Mouse (Mus musculus) embryonic facial prominence, embryonic 14.5 days (tissue): Measurements from ENCODE around the gene Nrbp1. TPM values are rescaled to one million over a fixed set of nuclear protein-coding genes. Genes with fewer than 3 reads are reported as not detected.

Experiments
- ATAC-seq: fragments of 200-750 bp; cut with Nextera tagmentation; 2 replicates; pipeline ENCODE4 v1.8.0; 2017; ENCODE audit warnings: low read depth, moderate number of reproducible peaks, moderate TSS enrichment
- DNase-seq: peaks from one replicate; pipeline ENCODE4 v3.0.0-alpha.2; 2015; ENCODE audit warnings: low spot score
- H3K27ac ChIP-seq: fragments of 300-500 bp; sonication (generic); replicated peaks from 2 replicates; pipeline ENCODE4 v1.5.1; 2014; ENCODE audit warnings: low read depth, mild to moderate bottlenecking, low read length, moderate library complexity
- H3K27me3 ChIP-seq: fragments of 300-500 bp; sonication (generic); replicated peaks from 2 replicates; pipeline ENCODE4 v1.6.1; 2014; ENCODE audit warnings: low read length; ENCODE audit not compliant: control insufficient read depth, insufficient read depth
- H3K36me3 ChIP-seq: fragments of 300-500 bp; sonication (generic); 2 replicates; pipeline ENCODE4 v1.6.1; 2014; ENCODE audit warnings: low read length, mixed read lengths; ENCODE audit not compliant: control insufficient read depth, insufficient read depth
- H3K4me1 ChIP-seq: fragments of 300-500 bp; sonication (generic); 2 replicates; pipeline ENCODE4 v1.6.1; 2014; ENCODE audit warnings: antibody characterized with exemption, low read length; ENCODE audit not compliant: control insufficient read depth, insufficient read depth
- H3K4me2 ChIP-seq: fragments of 300-500 bp; sonication (generic); 2 replicates; pipeline ENCODE4 v1.6.1; 2014; ENCODE audit warnings: low read depth, mild to moderate bottlenecking, low read length, moderate library complexity, mixed read lengths
- H3K4me3 ChIP-seq: fragments of 300-500 bp; sonication (generic); 2 replicates; pipeline ENCODE4 v1.5.1; 2014; ENCODE audit warnings: low read depth, mild to moderate bottlenecking, low read length
- H3K9ac ChIP-seq: fragments of 300-500 bp; sonication (generic); 2 replicates; pipeline ENCODE4 v1.6.1; 2014; ENCODE audit warnings: low read depth, mild to moderate bottlenecking, low read length, moderate library complexity, mixed read lengths
- H3K9me3 ChIP-seq: fragments of 300-500 bp; sonication (generic); 2 replicates; pipeline ENCODE4 v1.6.1; 2016; ENCODE audit warnings: low read length; ENCODE audit not compliant: control insufficient read depth
- WGBS: fragments of 180-500 bp; shearing (Covaris S2); extraction: QIAGEN DNeasy Blood & Tissue Kit; methylation state at CpG from one replicate; pipeline ENCODE4 v1.1.7; 2014; 5-methylcytosine and 5-hydroxymethylcytosine counted together
- polyA plus RNA-seq: library from polyadenylated mRNA; unstranded; fragments of >200 nt; fragmentation: Nextera tagmentation; extraction: Ambion mirVana; gene quantifications from 2 replicates; pipeline ENCODE4 v1.2.1, GENCODE M21; 2014

Gene Nrbp1
- polyA plus RNA-seq, 1 experiment from 2014 or later, result 157 TPM

DNA sequence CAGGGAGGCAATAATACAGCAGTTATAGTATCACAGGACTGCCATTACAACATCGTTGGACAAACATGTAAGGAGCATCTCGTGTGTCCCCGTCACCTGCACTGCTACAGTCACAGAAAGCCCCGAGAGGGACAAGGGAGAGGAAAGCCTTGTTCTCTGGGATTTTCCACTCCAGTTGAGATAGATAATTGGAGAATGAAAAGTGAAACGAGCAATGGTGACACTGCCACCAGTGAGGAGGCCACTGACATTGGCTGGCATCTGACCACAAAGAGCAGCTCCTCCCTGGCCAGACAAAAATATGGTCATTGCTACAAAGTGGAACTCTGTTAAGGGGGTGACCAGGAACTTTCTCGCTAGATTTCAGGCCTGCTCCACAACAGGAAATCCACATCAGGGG is 27.0 kb downstream of the Nrbp1 start:
- 83% methylated on average over 6 of the region's 6 CpGs for WGBS
- no peak overlapping the region for H3K27ac ChIP-seq
- H3K4me2 ChIP-seq, result no peak overlapping the region
- ATAC-seq (no peak), DNase-seq (no peak)
- H3K9ac ChIP-seq, result no peak overlapping the region
- peaks cover 94% of the 10 kb centered on the region for H3K36me3 ChIP-seq
- H3K27me3 ChIP-seq, result no peaks in the 10 kb centered on the region
- H3K4me1 ChIP-seq, result no peaks in the 10 kb centered on the region
- H3K9me3 ChIP-seq, result no peaks in the 10 kb centered on the region
- no peak overlapping the region for H3K4me3 ChIP-seq

DNA sequence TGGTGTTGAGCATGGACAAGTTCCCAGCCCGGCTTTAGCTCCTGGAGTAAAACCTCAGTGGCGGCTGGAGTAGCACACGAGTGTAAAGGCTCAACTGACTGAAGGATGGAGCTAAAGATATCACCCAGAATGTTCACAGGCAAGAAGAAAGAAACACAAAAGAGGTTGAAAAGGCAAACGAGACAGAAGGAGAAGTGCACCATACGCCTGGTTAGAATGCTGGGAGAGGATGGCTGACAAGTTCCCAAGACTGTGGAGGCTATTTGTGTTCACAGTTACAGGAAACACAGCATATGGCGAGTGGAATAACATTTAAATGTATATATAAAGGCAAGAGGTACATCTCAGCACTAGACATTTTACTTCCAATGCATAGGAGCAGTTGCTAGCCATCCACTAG is 32.4 kb downstream of the Nrbp1 start:
- no peak overlapping the region for H3K4me2 ChIP-seq
- DNase-seq (no peak), ATAC-seq (no peak)
- no peak overlapping the region for H3K9ac ChIP-seq
- no peak overlapping the region for H3K27ac ChIP-seq
- WGBS, result 87% methylated on average over 6 of the region's 6 CpGs
- peaks cover 85% of the 10 kb centered on the region for H3K36me3 ChIP-seq
- no peak overlapping the region for H3K4me3 ChIP-seq
- no peaks in the 10 kb centered on the region for H3K9me3 ChIP-seq
- no peaks in the 10 kb centered on the region for H3K4me1 ChIP-seq
- no peaks in the 10 kb centered on the region for H3K27me3 ChIP-seq

DNA sequence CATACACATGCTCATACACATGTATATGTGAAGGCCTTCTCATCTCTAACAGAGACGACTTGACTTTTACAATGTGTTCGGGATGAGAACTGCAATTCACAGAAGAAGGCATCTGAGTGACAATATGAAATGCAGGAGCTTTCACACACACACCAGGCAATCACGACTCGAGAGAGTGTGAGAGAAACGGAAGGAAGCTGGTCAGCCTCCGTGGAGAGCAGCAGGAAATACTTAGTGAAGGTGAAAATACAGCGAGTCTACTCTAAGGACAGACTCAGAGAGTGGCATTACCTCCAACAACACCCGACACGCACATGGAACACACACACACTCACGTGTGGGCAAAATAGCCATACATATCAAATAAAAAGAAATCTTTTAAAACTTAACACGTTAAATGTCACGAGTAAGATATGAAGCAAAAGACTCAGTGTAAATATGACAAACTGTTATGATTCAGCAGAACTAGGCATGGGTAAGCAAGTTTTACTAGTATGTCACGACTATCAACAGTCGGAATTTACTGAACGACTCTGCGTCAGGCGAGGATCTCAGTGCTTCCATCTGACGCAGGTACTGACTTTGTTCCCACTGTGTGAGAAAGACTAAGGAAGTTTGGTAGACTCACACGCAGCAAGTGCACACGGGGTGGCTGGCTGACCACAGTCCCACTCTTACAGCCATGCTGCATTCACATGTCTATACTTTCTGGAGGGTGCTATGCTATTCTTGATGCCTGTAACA is 38.8 kb downstream of the Nrbp1 start:
- Histone ChIP-seq H3K9me3 (no peaks in the 10 kb centered on the region), H3K36me3 (peaks cover 97% of the 10 kb centered on the region), H3K4me2 (no peak overlapping the region), H3K9ac (no peak overlapping the region), H3K4me1 (no peaks in the 10 kb centered on the region), H3K4me3 (no peak overlapping the region), H3K27ac (no peak overlapping the region), H3K27me3 (no peaks in the 10 kb centered on the region)
- 84% methylated on average over 20 of the region's 20 CpGs for WGBS
- DNase-seq (no peak), ATAC-seq (no peak)

DNA sequence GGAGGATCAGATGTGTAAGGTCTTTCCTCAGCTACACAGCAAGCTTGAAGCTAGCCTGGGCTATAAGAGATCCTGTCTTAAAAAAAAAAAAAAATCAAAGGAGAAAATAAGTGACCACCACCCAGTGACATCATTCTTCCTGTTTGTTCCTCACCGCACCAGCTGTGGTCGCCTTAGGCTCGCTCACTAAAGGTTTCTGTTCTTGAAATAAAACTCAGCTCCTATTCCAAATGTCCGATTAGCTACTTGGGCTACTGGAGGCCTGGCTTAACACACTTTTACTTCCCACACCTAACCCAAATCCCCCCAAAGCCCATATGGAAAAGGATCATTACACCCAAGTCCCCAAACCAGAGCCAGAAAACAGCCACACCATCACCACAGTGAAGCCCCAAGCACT is 47.6 kb downstream of the Nrbp1 start:
- WGBS, result 78% methylated on average over 4 of the region's 4 CpGs
- no peak for DNase-seq
- 0 out of 2 replicates have a peak, but pooled peaks cover 9% of the 10 kb centered on the region for H3K4me1 ChIP-seq
- H3K4me3 ChIP-seq, result no peak overlapping the region
- ATAC-seq, result no peak
- no peaks in the 10 kb centered on the region for H3K27me3 ChIP-seq
- no peak overlapping the region for H3K27ac ChIP-seq
- H3K9ac ChIP-seq, result no peak overlapping the region
- H3K36me3 ChIP-seq, result peaks cover 53% of the 10 kb centered on the region
- H3K9me3 ChIP-seq, result no peaks in the 10 kb centered on the region
- H3K4me2 ChIP-seq, result no peak overlapping the region

DNA sequence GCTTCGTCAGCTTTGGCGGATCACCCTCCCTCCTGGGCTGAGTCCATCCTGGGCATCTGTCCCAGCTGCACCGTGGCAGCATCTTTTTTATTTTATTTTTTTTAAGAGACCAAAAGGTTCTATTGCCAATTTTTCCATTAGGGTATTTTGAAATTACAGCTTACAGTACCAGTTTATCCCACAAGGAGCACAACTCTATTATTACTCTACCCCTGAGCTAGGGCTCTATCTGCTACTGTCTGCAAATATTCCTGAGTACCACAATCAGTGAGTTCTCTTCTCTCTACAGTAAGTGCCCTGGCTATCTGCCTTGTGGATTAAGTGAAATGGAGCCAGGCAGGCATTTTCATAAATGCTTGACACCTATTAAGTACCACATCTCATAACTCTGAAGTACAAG is 48.0 kb downstream of the Nrbp1 start:
- no peak overlapping the region for H3K9ac ChIP-seq
- H3K36me3 ChIP-seq, result peaks cover 53% of the 10 kb centered on the region
- H3K4me2 ChIP-seq, result no peak overlapping the region
- no peaks in the 10 kb centered on the region for H3K9me3 ChIP-seq
- H3K27me3 ChIP-seq, result no peaks in the 10 kb centered on the region
- DNase-seq (peak; percentile 5), ATAC-seq (no peak)
- H3K27ac ChIP-seq, result no peak overlapping the region
- 0 out of 2 replicates have a peak, but pooled peaks cover 9% of the 10 kb centered on the region for H3K4me1 ChIP-seq
- WGBS, result 81% methylated on average over 3 of the region's 3 CpGs
- H3K4me3 ChIP-seq, result no peak overlapping the region

DNA sequence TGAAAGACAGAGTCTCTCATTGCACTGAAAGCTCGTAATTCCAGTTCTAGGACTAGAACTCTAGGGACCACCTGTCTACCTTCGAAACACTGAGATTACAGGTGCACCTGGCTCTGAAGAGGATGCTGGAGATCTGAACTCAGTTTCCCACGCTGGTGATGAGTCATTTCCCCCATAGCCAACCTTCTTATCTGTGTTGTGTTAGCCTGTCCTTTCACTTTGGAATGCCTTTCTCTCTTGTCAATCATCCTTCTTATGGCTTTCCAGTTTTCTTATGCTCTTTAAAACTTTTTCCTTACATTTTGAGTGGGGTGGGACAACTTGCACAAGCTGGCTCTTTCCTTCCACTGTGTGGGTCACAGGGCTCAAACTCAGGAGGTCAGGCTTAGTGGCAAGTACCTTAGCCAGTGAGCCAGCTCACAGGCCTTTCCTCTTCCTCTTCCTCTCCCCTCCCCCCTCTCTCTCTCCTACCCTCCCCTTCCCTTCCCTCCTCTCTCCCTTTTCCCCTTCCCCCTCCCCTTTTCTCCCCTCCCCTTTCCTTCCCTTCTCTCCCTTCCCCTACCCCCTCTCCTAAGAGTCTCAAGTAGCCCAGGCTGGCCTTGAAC is 49.1 kb downstream of the Nrbp1 start:
- Histone ChIP-seq H3K27me3 (no peaks in the 10 kb centered on the region), H3K4me3 (peak overlapping the region; percentile 64), H3K36me3 (peaks cover 49% of the 10 kb centered on the region), H3K9me3 (no peaks in the 10 kb centered on the region), H3K9ac (peak overlapping the region; percentile 68), H3K4me1 (peaks cover 9% of the 10 kb centered on the region; the same call in 1 of the 2 replicates), H3K4me2 (peak overlapping the region; percentile 62), H3K27ac (no peak overlapping the region; the same call in 1 of the 2 replicates)
- ATAC-seq, result no peak
- no peak for DNase-seq
- 75% methylated on average over 3 of the region's 3 CpGs for WGBS

DNA sequence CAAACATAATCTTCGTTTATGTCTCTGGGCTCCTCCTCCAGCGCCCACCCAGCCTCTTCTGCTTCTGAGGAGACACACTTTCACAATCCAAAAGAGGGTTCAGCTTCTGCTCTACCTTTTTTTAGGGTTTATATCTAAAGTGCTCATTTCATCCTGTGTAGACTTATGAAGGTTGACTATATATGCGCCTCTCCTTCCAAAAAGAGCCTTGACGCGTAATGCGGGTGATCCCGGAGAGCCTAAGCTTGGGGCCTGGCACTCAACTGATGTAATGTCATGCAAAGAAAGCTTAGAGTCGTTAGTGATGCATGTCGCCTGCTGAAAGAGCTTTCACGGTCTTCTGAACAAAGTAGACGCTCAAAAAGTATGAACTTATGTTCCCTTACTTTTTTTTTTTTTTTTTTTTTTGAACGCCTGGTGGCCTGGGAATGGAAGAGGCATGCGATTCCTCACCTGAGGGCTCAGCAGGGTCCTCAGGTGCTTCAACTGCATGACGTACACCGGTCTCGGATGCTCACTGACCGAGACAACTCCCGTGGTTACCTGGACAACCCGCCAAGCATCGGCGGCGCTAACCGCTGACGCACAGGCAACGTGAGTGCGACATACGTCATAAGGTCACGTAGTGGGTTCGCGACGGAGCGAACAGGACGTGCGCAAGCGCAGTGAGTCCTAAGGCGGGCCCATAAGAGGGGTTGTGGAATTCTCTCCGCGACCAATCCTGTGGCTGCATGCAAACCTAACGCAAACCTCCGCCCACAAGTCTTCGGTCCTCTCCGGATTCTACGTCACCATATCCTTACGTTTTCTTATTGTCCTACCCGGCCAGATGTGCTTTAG is 50.1 kb downstream of the Nrbp1 start, which contains the start of gene Ift172:
Gene Ift172, minus strand, starts transcription at position 596 of the 840 bp plus-strand sequence.
- peak; percentile 96 for ATAC-seq
- Histone ChIP-seq H3K27me3 (no peaks in the 10 kb centered on the region), H3K36me3 (peaks cover 39% of the 10 kb centered on the region), H3K4me3 (peak within 1 kb of the TSS; percentile 64), H3K4me1 (peaks cover 9% of the 10 kb centered on the region; the same call in 1 of the 2 replicates), H3K4me2 (peak within 1 kb of the TSS; percentile 62), H3K27ac (peak within 1 kb of the TSS; percentile 90), H3K9me3 (no peaks in the 10 kb centered on the region), H3K9ac (peak within 1 kb of the TSS; percentile 68)
- DNase-seq, result peak; percentile 99
- WGBS, result 2% methylated on average over 45 of the region's 45 CpGs

DNA sequence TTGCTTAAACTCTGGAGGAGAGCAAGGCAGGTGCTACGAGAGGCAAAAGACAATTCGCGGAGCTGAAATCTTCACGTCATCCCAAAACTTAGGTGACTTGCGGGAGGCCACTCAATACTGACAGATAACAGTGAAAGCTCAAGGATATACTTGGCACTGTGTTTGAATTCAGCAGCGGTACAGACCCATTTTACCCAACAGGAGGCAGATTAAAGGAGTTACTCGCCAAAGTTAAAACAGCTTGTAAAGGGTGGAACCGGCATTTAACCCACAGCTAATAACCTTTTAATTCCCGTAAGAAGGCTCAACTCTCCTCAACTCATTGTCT is 50.7 kb downstream of the Nrbp1 start:
- H3K27me3 ChIP-seq, result no peaks in the 10 kb centered on the region
- H3K36me3 ChIP-seq, result peaks cover 33% of the 10 kb centered on the region
- peak overlapping the region; percentile 62 for H3K4me2 ChIP-seq
- 4% methylated on average over 9 of the region's 9 CpGs for WGBS
- no peaks in the 10 kb centered on the region for H3K9me3 ChIP-seq
- peaks cover 12% of the 10 kb centered on the region; the same call in 1 of the 2 replicates for H3K4me1 ChIP-seq
- peak overlapping the region; percentile 90 for H3K27ac ChIP-seq
- no peak for ATAC-seq
- peak overlapping the region; percentile 59 for H3K9ac ChIP-seq
- peak overlapping the region; percentile 64 for H3K4me3 ChIP-seq
- DNase-seq, result no peak
